Mouse (Mus musculus) liver, adult 2 months (tissue): Measurements from ENCODE around the gene Zrsr2.
A peak's percentile ranks its signal among the peaks of the same experiment; 100 is the strongest.

Experiments
- CTCF ChIP-seq: fragments of 200-500 bp; IDR thresholded peaks from 2 replicates; pipeline ENCODE4 v1.5.1; 2011; ENCODE audit warnings: low read depth, low read length, control low read depth
- POLR2A ChIP-seq: fragments of 200-500 bp; IDR thresholded peaks from 2 replicates; pipeline ENCODE4 v1.6.1; 2011; ENCODE audit warnings: low read length, control low read depth; ENCODE audit not compliant: insufficient read depth; ENCODE audit errors: extremely low read depth

- TF ChIP-seq CTCF (no peak), POLR2A (peak; percentile 72)
These were observed 49.9 kb downstream of the Zrsr2 start, which contains the start of gene Ap1s2 for GRCm38 (mm10) chrX:163908337-163909250.
